In genomic region chr13:81709805-81710204, GRCm38 (mm10) we compare ENCODE assay signal across 8 mouse cellular contexts. TPM values are rescaled to one million over a fixed set of nuclear protein-coding genes. Genes with fewer than 3 reads are reported as not detected.
DNase-seq lines count a peak whose midpoint lies in the region; ATAC-seq and TF ChIP-seq lines count a peak whose summit lies in the region.

No protein-coding gene starts in this region.

- ATAC-seq in liver, embryonic 11.5 days (replicated peaks; ENCODE audit: low FRiP score) = no peak
- ATAC-seq in forebrain, embryonic 11.5 days (replicated peaks; ENCODE audit: low FRiP score) = no peak
- no peak for ATAC-seq in limb, embryonic 14.5 days (ENCODE audit: low FRiP score, low read depth)
- ATAC-seq in stomach, embryonic 14.5 days (ENCODE audit: insufficient number of reproducible peaks, insufficient read depth, low FRiP score, low read depth) = no peak
- no peak for ATAC-seq in activated CD4-positive, CD25-positive, alpha-beta regulatory T cell, adult 4 months

- H3K9ac ChIP-seq in liver, embryonic 11.5 days (ENCODE audit: low read depth, low read length) = peak overlapping the region; percentile 84
- H3K9ac ChIP-seq in forebrain, embryonic 11.5 days (ENCODE audit: low read length) = peak overlapping the region; percentile 60
- peak overlapping the region; percentile 65; the same call in 1 of the 2 replicates for H3K9ac ChIP-seq in limb, embryonic 14.5 days (ENCODE audit: low read depth, low read length, severe bottlenecking)
- peak overlapping the region; percentile 48; the same call in 1 of the 2 replicates for H3K9ac ChIP-seq in stomach, embryonic 14.5 days (replicated peaks; ENCODE audit: low read depth, low read length)

- no peak for DNase-seq in liver, embryonic 11.5 days (ENCODE audit: low spot score)
- DNase-seq in liver = no peak
- no peak for DNase-seq in forebrain, embryonic 11.5 days (ENCODE audit: low spot score)
- DNase-seq in limb, embryonic 14.5 days (ENCODE audit: low spot score) = no peak
- no peak for DNase-seq in gastrocnemius, adult 8-10 months (ENCODE audit: low spot score in 2 of 2)
- DNase-seq in layer of hippocampus, adult 9-11 months = no peak

- no peaks in the 10 kb centered on the region for H3K36me3 ChIP-seq in liver, embryonic 11.5 days (ENCODE audit: control insufficient read depth, insufficient read depth, low read length)
- no peaks in the 10 kb centered on the region for H3K36me3 ChIP-seq in forebrain, embryonic 11.5 days (ENCODE audit: control insufficient read depth, insufficient read depth, low read length)
- H3K36me3 ChIP-seq in limb, embryonic 14.5 days (ENCODE audit: control insufficient read depth, insufficient read depth, low read length) = no peaks in the 10 kb centered on the region
- H3K36me3 ChIP-seq in stomach, embryonic 14.5 days (ENCODE audit: control insufficient read depth, insufficient read depth, low read length) = no peaks in the 10 kb centered on the region

- H3K4me3 ChIP-seq in liver, embryonic 11.5 days (ENCODE audit: low read depth, low read length) = peak overlapping the region; percentile 75
- H3K4me3 ChIP-seq in forebrain, embryonic 11.5 days (ENCODE audit: low read depth, low read length) = peak overlapping the region; percentile 75
- peak overlapping the region; percentile 80 for H3K4me3 ChIP-seq in limb, embryonic 14.5 days (replicated peaks; ENCODE audit: low read length)
- H3K4me3 ChIP-seq in stomach, embryonic 14.5 days (ENCODE audit: low read depth, low read length) = peak overlapping the region; percentile 79

- H3K27me3 ChIP-seq in liver, embryonic 11.5 days (replicated peaks; ENCODE audit: control insufficient read depth, insufficient read depth, low read length) = no peaks in the 10 kb centered on the region
- H3K27me3 ChIP-seq in forebrain, embryonic 11.5 days (ENCODE audit: control insufficient read depth, insufficient read depth, low read length) = no peaks in the 10 kb centered on the region
- H3K27me3 ChIP-seq in limb, embryonic 14.5 days (ENCODE audit: control insufficient read depth, insufficient read depth, low read length) = no peaks in the 10 kb centered on the region
- no peaks in the 10 kb centered on the region for H3K27me3 ChIP-seq in stomach, embryonic 14.5 days (ENCODE audit: control insufficient read depth, insufficient read depth, low read length)

- peak overlapping the region; percentile 100 for H3K4me2 ChIP-seq in liver, embryonic 11.5 days
- H3K4me2 ChIP-seq in forebrain, embryonic 11.5 days (ENCODE audit: low read depth, low read length, severe bottlenecking) = peak overlapping the region; percentile 93; the same call in 1 of the 2 replicates
- H3K4me2 ChIP-seq in limb, embryonic 14.5 days (replicated peaks; ENCODE audit: low read depth, low read length, severe bottlenecking) = peak overlapping the region; percentile 97
- H3K4me2 ChIP-seq in stomach, embryonic 14.5 days (replicated peaks; ENCODE audit: low read depth, low read length) = peak overlapping the region; percentile 98

- H3K27ac ChIP-seq in liver, embryonic 11.5 days (ENCODE audit: low read depth, low read length) = no peak overlapping the region
- no peak overlapping the region for H3K27ac ChIP-seq in forebrain, embryonic 11.5 days (ENCODE audit: low read depth, low read length)
- no peak overlapping the region for H3K27ac ChIP-seq in limb, embryonic 14.5 days (replicated peaks; ENCODE audit: low read depth, low read length)
- H3K27ac ChIP-seq in stomach, embryonic 14.5 days (ENCODE audit: low read length) = no peak overlapping the region

- WGBS in liver, embryonic 11.5 days = 32% methylated on average over 4 of the region's 4 CpGs
- WGBS in forebrain, embryonic 11.5 days = 28% methylated on average over 4 of the region's 4 CpGs
- 41% methylated on average over 4 of the region's 4 CpGs for WGBS in limb, embryonic 14.5 days
- 38% methylated on average over 4 of the region's 4 CpGs for WGBS in stomach, embryonic 14.5 days

- TF ChIP-seq POLR2A in limb, embryonic 14.5 days (IDR thresholded peaks at IDR 0.05; ENCODE audit: borderline replicate concordance, extremely low read depth, insufficient read depth, insufficient read length) = no peak

- peaks cover 23% of the 10 kb centered on the region for H3K4me1 ChIP-seq in liver, embryonic 11.5 days (replicated peaks; ENCODE audit: control insufficient read depth, insufficient read depth, low read length)
- H3K4me1 ChIP-seq in forebrain, embryonic 11.5 days (replicated peaks; ENCODE audit: control insufficient read depth, insufficient read depth, low read length) = peaks cover 4% of the 10 kb centered on the region; the same call in 1 of the 2 replicates
- peaks cover 8% of the 10 kb centered on the region for H3K4me1 ChIP-seq in limb, embryonic 14.5 days (ENCODE audit: control insufficient read depth, insufficient read depth, low read length)
- peaks cover 7% of the 10 kb centered on the region; the same call in 1 of the 2 replicates for H3K4me1 ChIP-seq in stomach, embryonic 14.5 days (ENCODE audit: control insufficient read depth, insufficient read depth, low read length)

- no peaks in the 10 kb centered on the region for H3K9me3 ChIP-seq in liver, embryonic 11.5 days (ENCODE audit: control insufficient read depth, low read length)
- H3K9me3 ChIP-seq in forebrain, embryonic 11.5 days (ENCODE audit: control insufficient read depth, low read length) = no peaks in the 10 kb centered on the region
- no peaks in the 10 kb centered on the region for H3K9me3 ChIP-seq in limb, embryonic 14.5 days (ENCODE audit: control insufficient read depth, low read length)
- no peaks in the 10 kb centered on the region for H3K9me3 ChIP-seq in stomach, embryonic 14.5 days (ENCODE audit: control insufficient read depth, low read depth, low read length)

RNA-seq across cellular contexts. Expression of gene Polr3g, which starts 1.0 kb away (rescaled TPM):
- 22.9 and 26.3 TPM in 2 replicates for polyA plus RNA-seq in liver, embryonic 11.5 days (2014; fragmentation: Nextera tagmentation; extraction: Ambion mirVana)
- 14.3 and 15.2 TPM in 2 replicates for polyA plus RNA-seq in forebrain, embryonic 11.5 days (2014; fragmentation: Nextera tagmentation; extraction: Ambion mirVana)
- 12.2 and 15.0 TPM in 2 replicates for polyA plus RNA-seq in limb, embryonic 14.5 days (2012; rRNA removed)
- polyA plus RNA-seq in limb, embryonic 14.5 days (2014; fragmentation: Nextera tagmentation; extraction: Ambion mirVana) = 29.9 and 31.1 TPM in 2 replicates
- 13.7 and 15.0 TPM in 2 replicates for polyA plus RNA-seq in stomach, embryonic 14.5 days (2014; fragmentation: Nextera tagmentation; extraction: Ambion mirVana)
- 1 to 10 TPM; 1.6 to 4.2 (median 3.3) TPM for total RNA-seq in gastrocnemius, adult 8-10 months (2022)
- 10 to 100 TPM in 1 of 2 experiments, 1 to 10 TPM in 1; 7.7 to 11.5 TPM for polyA plus RNA-seq in activated CD4-positive, CD25-positive, alpha-beta regulatory T cell, adult 4 months (2017; shearing (Covaris generic))

RNA-seq across cellular contexts. Expression of gene Mblac2, which starts 1.3 kb away (rescaled TPM):
- 3.7 and 5.2 TPM in 2 replicates for polyA plus RNA-seq in liver, embryonic 11.5 days (2014; fragmentation: Nextera tagmentation; extraction: Ambion mirVana)
- polyA plus RNA-seq in forebrain, embryonic 11.5 days (2014; fragmentation: Nextera tagmentation; extraction: Ambion mirVana) = 5.9 and 6.4 TPM in 2 replicates
- 4.9 and 5.4 TPM in 2 replicates for polyA plus RNA-seq in limb, embryonic 14.5 days (2012; rRNA removed)
- 12.4 and 14.1 TPM in 2 replicates for polyA plus RNA-seq in limb, embryonic 14.5 days (2014; fragmentation: Nextera tagmentation; extraction: Ambion mirVana)
- 6.3 and 9.3 TPM in 2 replicates for polyA plus RNA-seq in stomach, embryonic 14.5 days (2014; fragmentation: Nextera tagmentation; extraction: Ambion mirVana)
- total RNA-seq in gastrocnemius, adult 8-10 months (2022) = 1 to 10 TPM; 1.2 to 1.8 (median 1.4) TPM
- polyA plus RNA-seq in activated CD4-positive, CD25-positive, alpha-beta regulatory T cell, adult 4 months (2017; shearing (Covaris generic)) = 10 to 100 TPM; 10.9 to 16.5 TPM

RNA-seq across cellular contexts. Expression of gene Lysmd3, which starts 52.3 kb away (rescaled TPM):
- 22.4 and 29.3 TPM in 2 replicates for polyA plus RNA-seq in liver, embryonic 11.5 days (2014; fragmentation: Nextera tagmentation; extraction: Ambion mirVana)
- 24.8 and 25.9 TPM in 2 replicates for polyA plus RNA-seq in forebrain, embryonic 11.5 days (2014; fragmentation: Nextera tagmentation; extraction: Ambion mirVana)
- polyA plus RNA-seq in limb, embryonic 14.5 days (2012; rRNA removed) = 15.1 and 19.3 TPM in 2 replicates
- polyA plus RNA-seq in limb, embryonic 14.5 days (2014; fragmentation: Nextera tagmentation; extraction: Ambion mirVana) = 35.1 and 35.7 TPM in 2 replicates
- polyA plus RNA-seq in stomach, embryonic 14.5 days (2014; fragmentation: Nextera tagmentation; extraction: Ambion mirVana) = 30.2 and 30.3 TPM in 2 replicates
- total RNA-seq in gastrocnemius, adult 8-10 months (2022) = 1 to 10 TPM; 6.3 to 10.0 (median 6.6) TPM
- 10 to 100 TPM; 14.3 to 17.2 TPM for polyA plus RNA-seq in activated CD4-positive, CD25-positive, alpha-beta regulatory T cell, adult 4 months (2017; shearing (Covaris generic))
